Mouse (Mus musculus) activated CD4-positive, CD25-positive, alpha-beta regulatory T cell, adult 4 months (primary cell): ENCODE data around the gene Gm42906. TPM values are rescaled to one million over a fixed set of nuclear protein-coding genes. Genes with fewer than 3 reads are reported as not detected.

ENCODE experiments used
- ATAC-seq: one replicate; pipeline ENCODE4 v1.8.0; 2017
- polyA plus RNA-seq, 2 experiments: library from polyadenylated mRNA; unstranded; fragments of 100-300 nt; shearing (Covaris generic); gene quantifications; one replicate each; pipeline ENCODE4 v1.2.1; 2017

Gm42906 gene
- polyA plus RNA-seq, 2 experiments from 2014 or later: not detected

GRCm38 (mm10) chr5:151183656-151184240, 244.2 kb downstream of the Gm42906 start:
- no peak for ATAC-seq

DNA sequence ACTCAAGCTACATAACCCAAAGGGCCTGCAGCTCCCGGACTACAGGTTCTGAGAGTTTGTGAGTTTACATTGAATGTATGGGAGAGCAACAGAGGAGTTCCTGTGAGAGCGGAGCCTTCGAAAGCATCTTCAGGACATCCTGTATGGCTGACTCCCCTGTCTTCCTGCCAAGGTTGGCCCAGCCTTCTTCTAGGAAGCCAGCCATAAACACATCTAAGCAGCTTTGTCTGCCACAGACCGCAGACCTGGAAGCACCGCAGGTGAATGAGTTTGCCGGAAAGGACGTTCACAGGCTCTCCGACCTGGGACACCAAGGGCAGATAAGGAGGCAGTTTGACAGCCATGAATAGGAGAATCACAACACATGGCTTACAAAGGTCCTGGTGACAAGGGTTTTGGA, 246.7 kb downstream of the Gm42906 start:
- ATAC-seq: no peak

DNA sequence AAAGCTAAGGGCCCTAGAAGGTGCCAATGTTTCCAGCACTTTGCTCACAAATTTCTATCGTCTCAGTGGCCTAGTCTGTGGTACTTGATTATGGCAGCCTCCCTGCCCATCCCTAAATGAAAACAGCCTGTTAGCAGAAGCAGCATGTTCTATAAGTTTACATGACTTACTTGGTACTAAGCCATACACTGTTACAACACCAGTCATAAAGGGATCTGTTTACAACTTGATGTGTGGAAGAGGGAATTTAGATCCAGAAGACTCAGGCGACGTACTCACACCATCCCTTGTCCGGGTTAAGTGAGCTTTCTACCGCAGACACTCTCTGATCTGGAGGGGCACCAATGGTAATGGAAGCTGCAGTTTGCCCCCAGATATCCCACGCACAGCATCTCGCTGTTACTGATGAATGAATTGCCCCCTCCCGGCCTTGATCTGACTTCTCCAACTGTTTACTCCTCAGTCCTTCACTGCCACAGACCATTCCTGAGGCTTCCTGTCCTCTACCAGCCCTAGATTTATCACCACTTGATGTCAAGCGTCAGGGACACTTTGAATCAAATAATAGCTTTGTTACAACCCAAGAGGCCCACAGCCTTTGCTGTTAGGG, 247.7 kb downstream of the Gm42906 start:
- no peak for ATAC-seq

DNA sequence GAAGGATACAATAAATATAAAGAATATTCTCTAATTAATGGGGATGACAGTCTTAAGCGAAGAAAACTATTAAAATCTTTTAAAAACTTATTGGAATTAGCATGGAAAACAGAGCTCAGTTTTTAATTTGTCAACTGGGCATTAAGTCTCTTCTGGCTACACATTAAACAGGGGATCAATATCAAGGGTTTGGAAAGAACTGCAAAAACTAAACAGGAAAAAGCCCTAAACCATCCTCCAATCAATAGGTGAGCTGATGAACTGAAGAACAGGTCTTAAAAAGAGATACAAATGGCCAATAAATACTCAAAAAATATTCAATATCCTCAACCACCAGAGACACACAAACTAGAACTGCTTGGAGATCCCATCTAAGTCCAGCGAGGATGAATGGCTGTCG, 250.8 kb downstream of the Gm42906 start:
- no peak for ATAC-seq

DNA sequence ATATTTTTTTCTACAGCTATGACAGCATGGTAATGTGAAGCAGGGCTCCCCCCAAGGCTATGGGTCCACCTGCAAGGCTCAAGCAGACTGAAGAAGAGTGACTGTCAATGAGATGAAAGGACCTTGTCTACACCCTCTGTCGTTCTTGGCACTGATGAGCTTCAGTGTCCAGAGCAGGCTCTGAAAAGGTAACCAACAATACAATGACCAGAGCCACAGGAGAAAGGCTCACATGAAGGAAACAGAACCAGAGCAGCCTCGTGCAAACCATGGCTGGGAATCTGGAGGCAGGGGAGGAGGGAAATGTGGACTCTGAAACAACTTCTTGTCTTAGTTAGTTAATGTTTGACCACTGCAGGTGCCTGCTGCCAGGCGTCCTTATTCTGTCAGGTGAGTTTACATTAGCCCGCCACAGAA, 252.1 kb downstream of the Gm42906 start:
- ATAC-seq: no peak

GRCm38 (mm10) chr5:151174485-151175460, 253.2 kb downstream of the Gm42906 start:
- ATAC-seq: no peak

- ATAC-seq: no peak
Measured at GRCm38 (mm10) chr5:151173774-151174173, 254.2 kb downstream of the Gm42906 start.

DNA sequence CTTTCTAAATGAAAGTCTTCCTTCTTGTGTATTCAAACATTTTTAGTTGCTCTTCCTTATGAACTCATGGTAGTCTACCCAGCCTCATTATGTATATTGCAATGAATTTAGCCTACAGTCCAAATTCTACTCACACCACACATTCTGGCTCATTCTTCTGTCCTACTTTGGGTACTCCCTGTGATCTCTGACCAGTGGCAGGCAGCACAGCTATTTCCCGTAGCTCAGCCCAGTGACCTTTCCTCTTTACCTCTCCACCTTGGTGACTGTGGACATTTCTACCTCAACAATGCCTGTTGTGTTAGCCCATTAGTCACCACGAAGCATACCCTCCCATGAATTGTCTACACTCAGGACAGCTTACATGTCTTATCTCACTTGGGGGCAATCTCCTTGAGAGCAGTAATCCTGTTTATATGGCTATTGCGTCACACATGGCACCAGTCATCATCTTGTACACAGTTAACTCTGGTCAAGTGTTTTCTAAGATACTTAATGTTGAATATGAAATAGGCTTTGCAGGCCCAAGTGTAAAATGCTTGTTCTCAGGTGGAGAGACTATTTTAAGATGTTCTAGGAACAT, 257.7 kb downstream of the Gm42906 start:
- ATAC-seq: no peak

GRCm38 (mm10) chr5:151168191-151168590, 259.8 kb downstream of the Gm42906 start:
- ATAC-seq: no peak

DNA sequence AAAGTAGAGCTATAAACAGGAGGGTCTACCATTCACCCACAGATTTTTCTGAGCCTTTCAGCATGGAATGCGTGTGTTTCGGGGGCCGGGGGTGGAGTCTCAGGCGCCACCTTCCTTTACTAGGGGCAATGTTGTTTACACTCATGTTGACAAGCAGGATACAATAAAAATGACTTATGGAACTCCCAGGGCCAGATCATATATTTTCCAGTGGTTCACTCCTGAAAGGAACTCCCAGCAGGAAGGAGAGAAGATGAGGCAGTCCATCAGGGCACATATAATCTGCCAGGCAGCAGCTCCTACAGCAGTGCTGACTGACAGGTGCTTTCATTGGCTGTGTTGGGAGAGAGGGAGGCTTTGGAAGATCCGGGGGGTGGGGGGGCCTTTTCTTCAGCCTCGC, 260.3 kb downstream of the Gm42906 start:
- no peak for ATAC-seq

DNA sequence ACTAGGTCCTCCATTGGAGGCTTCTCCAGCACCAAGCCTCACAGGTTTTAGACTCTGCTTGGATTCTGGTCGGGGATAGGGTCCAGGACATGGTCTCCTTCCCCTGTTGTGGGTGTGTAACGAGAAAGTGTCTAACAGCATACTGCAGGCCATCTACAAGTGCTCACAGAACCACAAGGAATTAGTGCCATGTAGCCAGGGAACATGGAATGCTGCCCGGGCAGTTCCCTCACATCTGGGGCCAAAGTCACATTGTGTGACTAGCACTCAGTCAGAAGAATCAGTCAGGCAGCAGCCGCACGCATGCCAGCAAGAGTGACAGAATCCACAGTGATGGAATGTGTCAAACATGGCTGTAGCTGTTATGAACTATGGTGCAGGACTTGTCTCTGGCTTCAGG, 261.7 kb downstream of the Gm42906 start:
- ATAC-seq: no peak

DNA sequence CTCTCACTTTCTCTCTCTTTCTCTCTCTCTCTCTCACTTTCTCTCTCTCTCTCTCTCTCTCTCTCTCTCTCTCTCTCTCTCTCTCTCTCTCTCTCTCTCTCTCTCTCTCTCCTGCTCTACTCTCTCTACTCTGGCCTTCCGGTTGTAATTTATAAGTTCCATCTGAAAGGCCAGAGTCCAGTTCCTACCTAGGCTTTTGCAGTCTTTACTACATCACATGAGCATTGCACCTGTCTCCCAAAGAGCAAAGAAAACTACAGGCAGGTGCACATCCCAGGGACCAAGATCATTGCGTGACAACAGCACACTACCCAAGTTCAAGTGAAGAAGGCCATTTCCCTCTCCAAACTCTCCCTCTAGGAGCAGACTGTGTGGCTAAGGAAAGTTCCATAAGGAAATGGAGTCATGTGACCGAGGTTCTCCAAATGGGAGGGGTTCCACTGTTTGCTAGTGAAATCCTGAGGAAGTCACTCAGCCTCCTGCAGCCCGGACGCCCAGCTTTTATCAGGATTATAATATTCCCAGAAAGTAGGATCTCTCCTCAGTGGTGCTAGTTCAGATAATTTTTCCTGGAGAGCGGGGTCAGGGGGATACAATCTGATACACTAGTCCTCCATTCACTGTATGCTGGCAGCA, 262.5 kb downstream of the Gm42906 start:
- ATAC-seq: no peak

GRCm38 (mm10) chr5:151164815-151165214, 263.1 kb downstream of the Gm42906 start:
- ATAC-seq: no peak

DNA sequence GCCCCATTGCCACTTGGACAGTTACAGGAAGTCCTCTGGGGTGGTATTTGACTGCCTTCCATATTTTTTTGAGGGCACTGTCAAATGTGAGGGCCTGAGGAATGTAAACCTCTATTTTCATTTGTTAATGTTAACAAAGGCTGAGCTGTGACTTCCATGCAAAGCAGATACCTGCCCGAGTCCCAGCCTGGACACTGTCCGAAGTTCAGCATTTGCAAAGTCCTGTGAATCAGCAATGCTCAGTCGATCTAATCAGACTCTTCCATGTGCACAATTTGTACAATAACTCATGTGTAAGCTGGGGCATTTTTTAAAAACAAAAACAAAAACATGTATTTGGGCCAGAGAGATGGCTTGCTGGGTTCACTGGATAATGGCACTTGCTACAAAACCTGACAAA, 265.3 kb downstream of the Gm42906 start:
- no peak for ATAC-seq

DNA sequence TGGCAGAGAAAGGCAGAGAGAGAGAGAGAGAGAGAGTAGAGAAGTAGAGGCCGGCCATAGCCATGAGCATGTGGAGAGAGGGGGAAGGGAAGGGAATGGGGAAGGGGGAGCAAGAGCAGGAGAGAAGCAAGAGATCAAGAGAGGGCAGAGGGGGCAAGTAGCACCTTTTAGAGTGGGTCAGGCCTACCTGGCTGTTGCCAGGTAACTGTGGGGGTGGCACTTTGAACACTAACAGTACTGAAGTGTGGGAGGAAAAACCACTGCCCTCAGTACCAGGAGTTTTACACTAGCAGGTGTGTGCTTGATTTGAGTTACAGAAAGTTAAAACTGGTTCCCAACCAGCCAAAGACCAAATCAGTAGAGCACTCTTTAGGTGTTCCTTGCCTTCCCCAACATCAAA, 272.7 kb downstream of the Gm42906 start:
- no peak for ATAC-seq

- no peak for ATAC-seq
Measured at GRCm38 (mm10) chr5:151154780-151155179, 273.2 kb downstream of the Gm42906 start.

- ATAC-seq: no peak
Measured at GRCm38 (mm10) chr5:151154030-151154429, 273.9 kb downstream of the Gm42906 start.

GRCm38 (mm10) chr5:151151549-151151948, 276.4 kb downstream of the Gm42906 start:
- no peak for ATAC-seq

GRCm38 (mm10) chr5:151149509-151149908, 278.5 kb downstream of the Gm42906 start:
- no peak for ATAC-seq

DNA sequence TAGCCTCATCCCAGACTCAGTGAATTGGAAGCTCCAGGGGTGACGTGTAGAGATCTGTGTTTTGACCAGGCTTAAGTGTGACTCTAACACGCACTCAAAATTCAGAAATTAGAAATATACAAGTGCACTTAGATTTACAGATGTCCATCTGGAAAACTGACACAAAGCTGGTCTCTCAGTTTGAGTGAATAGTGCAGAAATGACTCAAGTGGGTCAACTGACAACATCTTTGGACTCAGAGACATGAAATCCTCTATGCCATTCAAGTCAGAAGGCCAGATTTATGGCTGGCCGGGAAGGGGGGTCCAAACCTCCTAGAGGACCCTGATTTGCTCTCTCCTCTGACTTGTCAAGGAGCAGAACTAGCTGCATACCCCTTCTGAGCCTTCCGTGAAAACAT, 279.9 kb downstream of the Gm42906 start:
- no peak for ATAC-seq

GRCm38 (mm10) chr5:151145807-151146206, 282.2 kb downstream of the Gm42906 start:
- ATAC-seq: no peak

DNA sequence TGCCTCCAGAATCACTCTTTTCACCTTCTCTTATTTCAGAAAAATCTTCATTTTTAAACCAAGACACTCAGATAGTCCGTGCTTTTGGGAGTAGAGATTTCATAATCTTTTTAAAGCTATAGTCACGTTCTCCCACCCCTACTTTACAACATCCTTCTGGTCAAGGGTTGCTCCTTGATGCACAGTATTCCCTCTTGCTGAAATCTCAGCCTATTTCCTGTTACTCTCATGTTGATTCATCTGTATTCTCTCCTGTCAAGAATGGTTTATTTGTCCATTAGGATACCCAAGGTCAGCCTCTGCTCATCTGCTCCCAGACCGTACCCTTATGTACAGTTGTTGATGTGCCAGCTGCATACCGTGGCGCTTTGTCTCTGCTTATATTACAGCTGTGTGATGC, 284.0 kb downstream of the Gm42906 start:
- no peak for ATAC-seq
